Mouse (Mus musculus) ES-E14 (cell line): ENCODE data around the gene Slc2a3. TPM values are rescaled to one million over a fixed set of nuclear protein-coding genes. Genes with fewer than 3 reads are reported as not detected.

Source experiments
- DNase-seq: peaks from one replicate; pipeline ENCODE4 v3.0.0-alpha.2; 2013; ENCODE audit warnings: low read depth, low spot score
- H3K27ac ChIP-seq: 2 replicates; pipeline ENCODE4 v1.5.1; 2012; ENCODE audit warnings: low read depth, mild to moderate bottlenecking, low read length, moderate library complexity, mixed read lengths; ENCODE audit not compliant: poor library complexity, insufficient read depth, severe bottlenecking
- H3K36me3 ChIP-seq: 2 replicates; pipeline ENCODE4 v1.6.1; 2012; ENCODE audit warnings: mild to moderate bottlenecking, low read length, moderate library complexity, mixed read lengths; ENCODE audit not compliant: control insufficient read depth, poor library complexity, insufficient read depth, severe bottlenecking
- H3K4me1 ChIP-seq, 2 experiments: fragments of 150-350 bp in 1 of 2; sonication (generic) in 1 of 2; 2 replicates each; pipeline ENCODE4 v1.6.1; 2012; ENCODE audit warnings: low read length in 2 of 2, mild to moderate bottlenecking in 1 of 2, mixed read lengths in 1 of 2; ENCODE audit not compliant: control insufficient read depth in 2 of 2, insufficient read depth in 2 of 2, poor library complexity in 1 of 2
- H3K4me3 ChIP-seq, 2 experiments: fragments of 150-350 bp in 1 of 2; sonication (generic) in 1 of 2; 2 replicates each; pipeline ENCODE4 v1.5.1; 2012; ENCODE audit warnings: low read length in 2 of 2, low read depth in 1 of 2, mild to moderate bottlenecking in 1 of 2, mixed read lengths in 1 of 2; ENCODE audit not compliant: insufficient read depth in 1 of 2, poor library complexity in 1 of 2, severe bottlenecking in 1 of 2
- H3K9ac ChIP-seq: 2 replicates; pipeline ENCODE4 v1.6.1; 2012; ENCODE audit warnings: low read depth, mild to moderate bottlenecking, low read length, mixed read lengths; ENCODE audit not compliant: poor library complexity, insufficient read depth, severe bottlenecking
- H3K9me3 ChIP-seq: fragments of 150-350 bp; sonication (generic); 2 replicates; pipeline ENCODE4 v1.6.1; 2012; ENCODE audit warnings: low read depth, mild to moderate bottlenecking, low read length; ENCODE audit not compliant: control insufficient read depth, insufficient read depth
- CHD2 ChIP-seq: IDR thresholded peaks from 2 replicates; pipeline ENCODE4 v1.6.1; 2014; ENCODE audit warnings: mild to moderate bottlenecking, low read depth, low read length, inconsistent platforms
- HCFC1 ChIP-seq: IDR thresholded peaks from 2 replicates; pipeline ENCODE4 v1.6.1; 2012; ENCODE audit warnings: low read length, inconsistent platforms, borderline replicate concordance; ENCODE audit not compliant: insufficient read depth
- MAFK ChIP-seq: IDR thresholded peaks from 2 replicates; pipeline ENCODE4 v1.6.1; 2014; ENCODE audit warnings: mild to moderate bottlenecking, low read depth, low read length, inconsistent platforms; ENCODE audit not compliant: insufficient read depth
- ZC3H11A ChIP-seq: IDR thresholded peaks from 2 replicates; pipeline ENCODE4 v1.6.1; 2012; ENCODE audit warnings: low read depth, mild to moderate bottlenecking, inconsistent platforms, low read length, borderline replicate concordance
- ZNF384 ChIP-seq: IDR thresholded peaks from 2 replicates; pipeline ENCODE4 v1.6.1; 2012; ENCODE audit warnings: low read depth, low read length, inconsistent platforms
- in situ Hi-C, 2 experiments: fragments of 600-800 bp; cut with MboI; formaldehyde crosslinking; loops; one replicate each; pipeline ENCODE4 v1.15.1; 2025; ENCODE audit warnings: low sequenced_read_pairs in 2 of 2, inconsistent platforms in 1 of 2; ENCODE audit not compliant: unreplicated experiment in 2 of 2
- total RNA-seq: library from RNA; depleted of rRNA; stranded (reverse); fragments of 300-350 nt; gene quantifications from 2 replicates; pipeline ENCODE4 v1.2.3, GENCODE M21; 2012

Slc2a3 gene
- total RNA-seq, 1 experiment, result 890 TPM

GRCm38 (mm10) chr6:122782164-122782563, 19.3 kb downstream of the Slc2a3 start:
- peaks cover 7 to 20% of the 10 kb centered on the region in 2 experiments for H3K4me1 ChIP-seq
- H3K9ac ChIP-seq, result no peak overlapping the region
- H3K27ac ChIP-seq, result no peak overlapping the region
- H3K9me3 ChIP-seq, result no peaks in the 10 kb centered on the region
- TF ChIP-seq ZNF384 (no peak), MAFK (no peak), ZC3H11A (no peak), HCFC1 (no peak), CHD2 (no peak)
- no peak overlapping the region for H3K4me3 ChIP-seq
- no peaks in the 10 kb centered on the region for H3K36me3 ChIP-seq
- no peak for DNase-seq
- in situ Hi-C loops, result loop anchor here in 1 of 2 experiments (10.0 kb wide), 2 partner anchors 47 to 117 kb away; no protein-coding TSS in a partner anchor

GRCm38 (mm10) chr6:122781167-122781566, 20.3 kb downstream of the Slc2a3 start:
- no peak for DNase-seq

GRCm38 (mm10) chr6:122779916-122780315, 21.5 kb downstream of the Slc2a3 start:
- no peak overlapping the region; the same call in 1 of the 2 replicates for H3K27ac ChIP-seq
- in situ Hi-C loops, result loop anchor here in 1 of 2 experiments (10.0 kb wide), 2 partner anchors 45 to 115 kb away; no protein-coding TSS in a partner anchor

More at GRCm38 (mm10) chr6:122781167-122781566, 20.3 kb downstream of the Slc2a3 start:
- in situ Hi-C loops, result loop anchor here in 1 of 2 experiments (10.0 kb wide), 2 partner anchors 46 to 116 kb away; no protein-coding TSS in a partner anchor
- Histone ChIP-seq H3K4me3 (no peak overlapping the region), H3K9me3 (no peaks in the 10 kb centered on the region), H3K4me1 (peaks cover 7 to 20% of the 10 kb centered on the region in 2 experiments), H3K27ac (no peak overlapping the region), H3K36me3 (no peaks in the 10 kb centered on the region), H3K9ac (peak overlapping the region; percentile 11; the same call in 1 of the 2 replicates)
- TF ChIP-seq MAFK (no peak), HCFC1 (no peak), ZC3H11A (no peak), ZNF384 (no peak), CHD2 (no peak)

GRCm38 (mm10) chr6:122776040-122776439, 25.4 kb downstream of the Slc2a3 start:
- peaks cover 12 to 17% of the 10 kb centered on the region in 2 experiments; a peak in 3 of 4 replicates for H3K4me1 ChIP-seq
- H3K9ac ChIP-seq, result no peak overlapping the region
- no peaks in the 10 kb centered on the region for H3K9me3 ChIP-seq
- TF ChIP-seq ZC3H11A, result no peak
- TF ChIP-seq CHD2, result no peak
- TF ChIP-seq MAFK, result no peak
- TF ChIP-seq HCFC1, result no peak
- TF ChIP-seq ZNF384, result no peak
- DNase-seq, result no peak
- no peaks in the 10 kb centered on the region for H3K36me3 ChIP-seq
- no peak overlapping the region for H3K4me3 ChIP-seq
- in situ Hi-C loops, result no loop called here
- H3K27ac ChIP-seq, result no peak overlapping the region

More at GRCm38 (mm10) chr6:122779916-122780315, 21.5 kb downstream of the Slc2a3 start:
- H3K9ac ChIP-seq, result no peak overlapping the region
- no peaks in the 10 kb centered on the region for H3K36me3 ChIP-seq
- peak; percentile 88 for TF ChIP-seq ZNF384
- no peak for TF ChIP-seq HCFC1
- TF ChIP-seq MAFK, result no peak
- TF ChIP-seq CHD2, result no peak
- no peak overlapping the region for H3K4me3 ChIP-seq
- H3K9me3 ChIP-seq, result no peaks in the 10 kb centered on the region
- peaks cover 1 to 10% of the 10 kb centered on the region in 2 experiments; a peak in 3 of 4 replicates for H3K4me1 ChIP-seq
- DNase-seq, result no peak

- TF ChIP-seq ZC3H11A (no peak), ZNF384 (0 out of 2 replicates have a peak, but pooled peaks have one; percentile 7)
- H3K4me3 ChIP-seq, result no peak overlapping the region
- H3K4me1 ChIP-seq, result peaks cover 14 to 15% of the 10 kb centered on the region in 2 experiments; a peak in 3 of 4 replicates
- no peak overlapping the region for H3K27ac ChIP-seq
- no peaks in the 10 kb centered on the region for H3K36me3 ChIP-seq
- H3K9ac ChIP-seq, result no peak overlapping the region
- no peaks in the 10 kb centered on the region for H3K9me3 ChIP-seq
- in situ Hi-C loops, result no loop called here
- no peak for DNase-seq
Observed at GRCm38 (mm10) chr6:122774345-122774744, 27.1 kb downstream of the Slc2a3 start.
